Mouse (Mus musculus) urinary bladder, postnatal 25 days (tissue): ENCODE measurements around the gene Senp3.
"Not testable (repeated sequence)": the region's sequence is repeated elsewhere in the genome, so short reads cannot be mapped to it uniquely, and the experiment has no call there.

Experiments used
- DNase-seq: peaks from one replicate; pipeline ENCODE4 v3.0.0; 2022; ENCODE audit warnings: low spot score

The Senp3 gene

DNA sequence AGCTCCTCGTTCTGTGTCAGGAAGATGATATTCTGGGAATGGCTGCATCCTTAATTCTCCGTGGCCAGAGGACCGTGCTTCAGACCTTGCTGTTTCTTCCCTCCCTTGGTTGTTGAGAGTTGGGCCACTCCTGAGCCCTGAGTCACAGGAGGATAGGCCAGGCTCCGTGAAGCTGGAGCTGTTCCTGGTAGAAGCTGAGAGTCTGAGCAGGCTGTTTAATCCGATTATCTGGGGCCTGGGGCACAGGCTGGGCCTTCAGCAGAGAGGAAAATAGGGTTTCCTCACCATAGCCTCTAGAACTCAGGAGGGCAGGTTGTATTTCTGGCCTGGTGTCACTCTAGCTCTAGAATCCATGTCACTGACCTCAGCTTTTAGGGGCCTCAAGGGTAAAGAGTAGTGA is 28.5 kb downstream of the Senp3 start:
- DNase-seq, result no peak

GRCm38 (mm10) chr11:69645860-69646259 is 36.0 kb downstream of the Senp3 start:
- DNase-seq, result no peak

- DNase-seq, result no peak
These were observed 46.4 kb downstream of the Senp3 start for GRCm38 (mm10) chr11:69635471-69635870.

DNA sequence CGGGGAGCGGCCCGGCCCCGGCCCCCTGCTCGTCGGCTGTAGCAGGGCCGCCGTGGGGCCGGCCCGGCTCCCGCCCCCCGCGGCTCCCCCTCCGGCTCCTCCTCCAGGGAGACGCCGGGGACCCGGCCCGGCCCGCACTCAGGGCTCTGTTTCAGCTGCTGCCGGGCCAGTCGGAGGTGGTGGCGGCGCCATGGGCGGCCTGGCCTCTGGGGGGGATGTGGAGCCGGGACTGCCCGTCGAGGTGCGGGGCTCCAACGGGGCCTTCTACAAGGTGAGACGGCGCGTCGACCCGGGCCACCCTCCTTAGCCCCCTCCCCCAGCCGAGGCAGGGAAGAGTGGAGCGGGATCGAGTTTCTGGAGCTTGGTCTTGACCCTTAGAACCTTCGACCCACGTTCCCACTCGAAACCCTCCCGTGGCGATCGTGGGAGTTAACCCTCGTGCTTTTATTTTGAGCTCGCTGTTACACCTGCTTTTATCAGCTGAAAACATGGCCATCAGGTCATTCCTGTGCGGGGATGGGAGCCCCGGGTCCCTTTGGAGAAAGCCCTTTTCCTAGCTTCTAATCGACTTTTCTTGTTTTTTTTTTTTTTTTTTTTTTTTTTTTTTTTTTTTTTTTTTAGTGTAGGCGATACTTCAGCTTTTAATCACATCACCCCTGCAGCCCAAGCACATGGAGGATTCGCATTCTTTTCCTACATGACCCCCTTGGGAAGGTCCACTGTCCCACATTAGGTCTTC is 48.6 kb downstream of the Senp3 start:
- peak; percentile 53 for DNase-seq

GRCm38 (mm10) chr11:69632284-69633089 is 49.4 kb downstream of the Senp3 start, which contains the start of gene Fxr2:
Fxr2 (plus strand) TSS chr11:69632990.
- DNase-seq, result peak; percentile 100

DNA sequence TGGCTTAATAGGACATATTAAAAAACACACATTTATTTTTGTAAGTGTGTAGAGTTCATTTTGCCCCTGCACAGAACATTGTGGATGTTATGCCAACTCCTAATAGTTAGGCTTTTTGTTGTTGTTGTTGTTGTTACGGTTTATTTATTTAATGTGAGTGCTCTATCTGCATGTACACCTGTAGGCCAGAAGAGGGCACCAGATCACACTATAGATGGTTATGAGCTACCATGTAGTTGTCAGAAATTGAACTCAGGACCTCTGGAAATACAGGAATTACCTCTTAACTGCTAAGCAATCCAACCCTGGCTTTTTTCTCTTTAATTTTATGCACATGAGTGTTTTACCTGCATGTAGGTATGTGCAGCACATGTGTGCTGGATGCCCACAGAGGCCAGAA is 52.1 kb downstream of the Senp3 start:
- DNase-seq, result no peak

GRCm38 (mm10) chr11:69628286-69628685 is 53.6 kb downstream of the Senp3 start:
- peak; percentile 76 for DNase-seq

GRCm38 (mm10) chr11:69624339-69624738 is 57.5 kb downstream of the Senp3 start:
- not testable (repeated sequence) for DNase-seq
